Mouse (Mus musculus) stomach, postnatal 0 days (tissue): ENCODE data around the gene Ergic1.

Experiments
- CTCF ChIP-seq: IDR thresholded peaks from 2 replicates; pipeline ENCODE4 v1.5.1; 2016; ENCODE audit warnings: antibody characterized with exemption, low read depth, mild to moderate bottlenecking, moderate library complexity
- EP300 ChIP-seq: optimal IDR thresholded peaks from 2 replicates; pipeline ENCODE3; 2016; ENCODE audit warnings: antibody characterized with exemption

GRCm38 (mm10) chr17:26611918-26612317 is 50.6 kb downstream of the Ergic1 start:
- no peak for TF ChIP-seq EP300
- no peak for TF ChIP-seq CTCF
